Mouse (Mus musculus) heart, adult 8-10 months (tissue): ENCODE results near the gene Zyx. TPM values are rescaled to one million over a fixed set of nuclear protein-coding genes. Genes with fewer than 3 reads are reported as not detected.
A peak's percentile ranks its signal among the peaks of the same experiment; 100 is the strongest.

ENCODE experiments used
- DNase-seq: peaks from one replicate; pipeline ENCODE4 v3.0.0; 2022; ENCODE audit warnings: low spot score
- total RNA-seq, 4 experiments: library from RNA; stranded (reverse); gene quantifications; 2 replicates each; pipeline ENCODE4 v1.2.4; 2022

Gene Zyx
- total RNA-seq, 4 experiments from 2014 or later, result 39.3 to 47.4 (median 44.6) TPM

DNA sequence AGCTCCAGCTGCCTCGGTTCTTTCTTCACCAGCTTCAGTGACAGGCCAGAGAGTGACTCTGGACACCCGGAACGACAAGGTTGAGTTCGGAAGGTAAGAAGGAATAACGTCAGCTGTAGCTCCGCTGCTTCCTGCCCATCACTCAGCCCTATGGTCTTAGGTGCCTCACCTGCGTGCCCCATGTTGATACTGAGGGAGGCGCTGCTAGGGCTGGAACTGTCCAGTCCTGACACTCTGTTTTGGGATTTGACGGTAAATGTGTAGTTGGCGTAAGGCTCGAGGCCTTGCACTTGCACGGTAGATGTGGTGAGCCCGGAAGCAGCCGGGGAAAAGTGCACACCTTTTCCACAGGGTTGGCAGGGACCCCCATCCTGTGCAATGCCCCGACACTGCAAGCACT, 15.2 kb downstream of the Zyx start:
- DNase-seq, result no peak

DNA sequence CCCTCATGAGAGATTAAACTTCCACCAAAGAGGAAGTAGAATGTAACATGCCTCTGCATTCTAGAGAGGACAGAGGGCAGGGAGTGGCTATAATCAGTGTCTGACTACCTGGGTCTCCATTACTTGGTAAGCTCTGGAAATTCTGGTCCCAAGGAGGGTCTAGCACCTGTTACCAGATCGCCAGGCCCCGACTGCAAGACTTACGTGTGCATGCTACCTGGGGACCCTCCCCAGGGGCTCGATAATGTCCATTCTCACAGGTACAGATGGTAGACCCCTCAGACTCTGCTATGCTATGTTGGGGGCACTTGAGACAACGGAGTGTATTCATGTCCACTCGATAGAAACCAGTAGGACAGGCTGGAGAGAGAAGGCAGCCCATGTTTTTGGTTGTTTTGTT, 15.8 kb downstream of the Zyx start:
- DNase-seq, result no peak

DNA sequence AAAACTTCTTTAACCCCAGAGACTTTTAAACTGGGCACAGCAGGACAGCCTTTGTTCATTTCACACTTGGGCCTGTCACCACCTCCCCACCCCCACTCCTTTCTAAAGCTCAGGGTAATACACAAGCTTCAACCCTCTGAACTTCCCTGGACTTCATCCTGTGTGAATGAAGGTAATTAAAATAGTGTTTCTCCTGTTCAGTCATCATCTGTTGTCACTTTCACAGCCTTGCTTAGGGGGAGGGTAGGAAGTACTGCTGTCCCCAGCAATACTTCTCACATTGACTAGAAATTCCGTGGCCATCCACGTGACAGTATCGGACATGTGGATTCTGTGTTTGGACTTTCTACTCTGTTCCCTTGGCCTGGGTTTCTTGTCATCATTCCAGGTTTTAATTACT, 20.4 kb downstream of the Zyx start:
- no peak for DNase-seq

DNA sequence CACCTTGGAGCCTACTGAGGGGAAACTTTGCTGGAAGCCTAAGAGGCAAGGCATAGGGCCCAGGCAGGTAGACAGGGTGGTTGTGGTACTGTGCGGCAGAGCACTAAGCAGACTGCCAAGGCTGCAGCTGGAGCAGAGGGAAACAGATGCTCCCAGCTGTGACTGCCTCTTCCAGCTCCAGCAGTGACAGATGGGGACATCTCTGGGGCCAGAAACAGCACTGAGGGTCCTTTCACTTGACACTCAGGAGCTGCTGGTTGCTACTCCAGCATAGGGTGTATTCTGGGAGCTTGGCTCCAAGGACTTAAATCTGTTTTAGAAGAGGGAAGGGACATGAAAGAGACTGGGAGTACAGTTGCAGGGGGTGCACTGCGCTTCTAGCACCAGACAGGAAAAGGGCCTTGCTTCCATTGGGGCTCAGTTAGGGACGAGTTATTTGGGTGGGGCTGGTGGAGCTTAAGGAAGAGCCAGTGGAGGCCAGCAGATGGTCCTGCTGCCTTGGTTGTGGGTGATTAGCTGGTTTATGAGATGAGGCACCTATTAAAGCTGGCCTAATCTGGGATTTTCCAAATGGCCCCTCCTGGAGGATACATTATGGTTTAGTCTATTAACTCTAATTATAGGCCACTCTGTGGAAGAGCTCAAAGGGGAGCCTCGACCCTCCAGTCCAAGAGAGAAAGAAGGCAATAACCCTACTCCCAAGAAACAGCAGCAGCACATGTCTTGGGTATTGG, 21.4 kb downstream of the Zyx start:
- DNase-seq, result no peak

DNA sequence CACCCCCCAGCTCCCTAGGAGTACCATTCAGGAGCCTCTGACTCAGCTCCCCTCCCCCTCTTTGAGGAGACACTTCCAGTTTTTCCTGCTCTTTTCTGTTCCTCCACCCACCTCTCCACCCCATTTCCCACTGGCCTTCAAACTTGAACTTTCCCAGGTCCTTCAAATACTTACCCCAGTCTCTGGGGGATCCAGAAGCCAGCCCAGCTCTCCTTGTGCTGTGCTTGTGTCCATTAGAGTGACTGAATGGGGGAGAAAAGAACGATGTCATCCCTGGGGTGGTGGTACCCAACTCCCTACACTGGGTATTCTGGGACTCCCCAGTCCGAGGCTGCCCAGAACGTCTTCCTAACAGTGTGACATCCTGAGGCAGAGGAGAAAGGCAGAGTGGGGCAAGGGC, 22.6 kb downstream of the Zyx start:
- DNase-seq, result no peak

DNA sequence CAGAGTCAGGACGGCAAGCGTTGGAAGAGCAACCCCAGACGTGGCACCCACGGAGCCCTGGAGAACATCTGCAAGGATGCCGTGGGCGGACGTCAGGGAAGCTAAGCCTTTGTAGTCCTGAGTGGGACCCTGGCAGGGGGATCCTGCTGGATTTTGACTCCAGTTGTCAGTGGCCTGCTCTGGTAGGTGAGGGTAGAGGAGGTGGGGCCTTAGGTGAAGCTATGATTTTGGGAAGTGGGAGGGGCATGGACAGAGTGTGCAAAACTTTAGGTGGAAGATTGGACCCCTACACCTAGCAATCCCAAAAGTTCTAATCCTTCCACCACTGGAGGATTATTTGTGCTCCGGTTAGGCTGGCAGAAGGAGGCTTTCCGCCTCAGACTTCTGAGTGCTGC, 23.0 kb downstream of the Zyx start:
- DNase-seq, result no peak

DNA sequence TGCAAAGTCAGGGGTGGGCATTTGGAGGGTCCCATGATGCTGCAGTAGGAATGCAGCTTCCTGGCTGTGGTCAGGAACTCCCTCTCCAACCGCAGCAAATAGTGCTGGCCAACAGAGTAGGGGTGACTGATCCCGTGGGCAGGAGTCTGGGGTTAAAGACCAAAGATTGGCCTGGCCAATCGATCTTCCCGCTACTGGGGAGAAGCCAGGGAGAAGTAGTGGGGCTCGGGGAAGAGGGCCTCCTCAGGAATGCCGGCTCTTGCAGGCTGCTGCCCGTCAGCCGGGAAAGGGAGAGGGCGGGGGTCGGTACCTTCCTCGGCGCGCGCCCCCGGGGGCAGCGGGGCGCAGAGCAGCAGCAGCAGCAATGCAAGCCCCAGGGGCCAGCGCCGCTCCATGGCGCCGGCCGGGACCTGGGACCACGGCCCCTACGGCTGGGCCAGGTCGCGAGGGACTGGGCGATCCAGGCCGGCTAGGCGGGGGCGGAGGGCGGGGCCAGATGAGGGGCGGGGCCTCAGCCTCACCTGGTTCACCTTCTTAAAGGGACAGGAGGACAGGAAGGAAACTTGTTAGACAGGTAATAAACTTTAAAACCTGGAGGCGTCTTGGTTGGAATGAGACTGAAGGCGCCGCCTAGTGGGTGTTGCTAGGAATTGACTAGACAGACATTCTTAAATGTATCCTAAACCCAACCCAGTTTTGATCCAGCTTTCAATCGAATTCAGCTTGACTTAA, 23.6 kb downstream of the Zyx start, which contains the start of gene Epha1:
TSS of gene Epha1 (minus strand) at position 453 of the 732 bp plus-strand sequence.
- DNase-seq, result no peak

DNA sequence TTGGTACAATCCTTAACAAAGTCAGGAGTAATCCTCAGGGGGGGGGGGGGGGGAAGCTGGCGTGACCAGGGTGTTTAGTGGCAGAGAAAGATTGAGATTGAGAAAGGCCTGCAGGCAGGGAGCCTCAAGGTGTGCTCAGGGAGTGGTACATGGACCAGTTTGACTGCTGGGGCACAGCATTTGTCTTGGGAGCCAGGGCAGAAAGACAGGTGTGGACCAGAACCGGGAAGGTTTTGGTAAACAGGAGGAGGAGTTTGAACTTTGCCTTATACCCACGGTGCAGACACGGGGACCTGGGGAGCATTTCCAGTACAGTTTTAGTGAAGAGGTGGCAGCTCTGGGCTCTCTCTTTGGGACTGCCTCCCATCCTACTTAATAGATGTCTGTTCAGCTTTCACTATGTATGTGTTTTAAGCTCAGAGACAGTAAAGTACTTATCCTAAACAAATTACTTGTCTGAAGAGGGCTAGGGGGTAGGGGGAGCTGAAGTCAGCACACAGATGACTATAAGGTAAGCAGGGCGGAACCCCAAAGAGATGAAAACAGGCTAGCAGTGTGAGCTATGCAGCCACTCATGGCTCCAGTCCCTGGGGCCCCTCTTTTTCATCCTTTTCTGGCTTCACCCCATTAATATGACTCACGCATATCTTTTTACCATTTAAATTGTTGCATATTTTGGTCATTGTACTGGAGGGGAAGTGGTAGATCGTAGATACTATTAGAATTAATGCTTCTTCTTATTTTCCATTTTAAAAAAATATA, 24.4 kb downstream of the Zyx start:
- DNase-seq, result no peak

DNA sequence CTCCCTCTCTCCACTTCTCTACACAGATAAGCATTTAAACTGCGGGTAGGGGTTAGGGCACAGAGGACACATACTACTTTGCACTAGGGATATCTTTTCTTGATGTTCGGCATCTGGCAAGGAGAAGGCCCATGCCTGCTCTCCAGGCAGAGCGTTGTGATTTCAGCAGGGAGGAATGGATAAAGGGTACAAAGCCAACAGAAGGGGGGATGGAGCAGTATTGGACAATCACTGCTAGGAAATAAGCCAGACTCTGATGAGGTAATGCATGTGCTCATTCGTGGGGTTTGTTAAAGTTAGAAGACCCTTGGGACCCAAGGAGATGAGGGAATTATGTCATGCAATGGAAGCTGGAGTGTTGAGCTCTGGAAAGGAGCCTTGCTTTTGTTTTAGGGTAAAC, 25.3 kb downstream of the Zyx start:
- peak; percentile 75 for DNase-seq

DNA sequence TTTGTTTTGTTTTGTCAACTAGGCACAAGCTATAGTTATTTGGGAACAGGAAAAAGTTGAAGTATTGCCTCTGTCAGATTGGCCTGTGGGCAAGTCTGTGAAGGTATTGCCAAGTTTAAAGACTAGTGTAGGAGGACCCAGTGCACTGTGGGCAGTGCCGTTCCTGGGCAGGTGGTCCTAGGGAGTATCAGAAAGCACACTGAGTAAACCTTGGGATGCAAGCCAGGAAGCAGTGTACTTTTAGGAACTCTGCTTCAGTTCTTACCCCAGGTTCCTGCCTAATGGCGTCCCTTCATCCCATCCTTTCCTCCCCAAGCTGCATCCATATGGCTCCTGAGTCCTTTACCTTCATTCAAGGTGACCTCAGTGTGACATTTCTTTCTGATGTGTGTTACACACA, 25.7 kb downstream of the Zyx start:
- DNase-seq, result no peak

DNA sequence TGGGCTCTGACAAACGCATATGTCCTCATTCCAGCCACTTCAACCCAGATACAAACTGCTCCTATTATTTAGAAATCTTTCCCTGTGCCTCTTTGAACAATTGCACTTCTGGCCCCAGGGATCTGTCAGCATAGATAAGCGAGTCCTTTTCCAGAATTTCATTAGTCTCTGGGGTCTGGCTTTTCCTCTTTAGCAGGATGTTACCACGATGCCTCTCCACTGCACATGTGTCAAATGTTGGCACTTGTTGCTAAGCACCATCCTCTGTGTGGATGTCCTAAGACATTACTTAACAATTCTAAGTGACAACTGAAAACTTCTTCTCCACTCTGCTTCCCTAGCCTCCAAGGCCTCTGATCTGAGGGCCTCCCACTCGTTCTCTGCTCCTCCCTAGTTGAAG, 26.6 kb downstream of the Zyx start:
- DNase-seq, result no peak

DNA sequence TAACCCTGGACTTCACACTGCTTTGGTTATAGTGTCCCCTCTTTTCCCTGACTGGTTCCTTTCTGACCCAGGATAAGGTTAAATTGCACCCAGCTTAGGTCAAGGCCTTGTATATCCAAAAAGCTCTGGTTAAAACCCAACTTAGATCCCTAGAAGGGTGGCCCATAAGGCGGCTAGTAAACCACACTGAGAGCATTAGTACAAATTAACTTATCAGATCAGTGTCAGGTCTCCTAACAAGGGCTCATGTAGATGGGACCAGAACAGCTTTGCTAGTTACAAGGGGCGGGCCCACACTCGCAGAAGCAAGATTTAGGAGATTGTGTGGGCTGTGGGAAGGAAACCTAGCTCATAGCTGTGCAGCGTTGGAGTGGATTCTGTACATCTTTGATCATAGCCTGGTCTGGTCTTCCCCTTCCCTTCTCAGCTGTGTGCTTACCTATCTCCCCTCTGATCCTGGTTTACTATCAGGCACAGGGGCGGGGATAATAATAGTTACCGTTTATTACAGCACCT, 27.1 kb downstream of the Zyx start:
- DNase-seq, result no peak

DNA sequence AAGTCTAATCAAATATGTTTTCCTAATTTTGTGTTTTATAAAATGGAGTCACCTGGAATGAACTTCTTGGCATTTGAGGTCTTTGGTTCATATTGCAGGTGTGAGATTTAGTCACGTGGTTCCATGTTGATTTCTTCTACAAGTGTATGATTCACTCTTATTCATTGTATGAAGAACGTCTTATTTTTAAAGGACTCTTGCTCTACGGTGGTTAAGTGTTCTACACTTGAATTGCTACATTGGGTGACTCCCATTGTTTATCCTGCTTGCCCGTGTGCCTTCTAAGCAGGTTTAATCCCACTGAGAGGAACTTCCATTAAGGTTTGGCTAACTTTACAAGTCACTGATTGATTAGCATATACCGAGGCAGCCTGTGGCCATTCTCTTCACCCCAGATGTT, 27.9 kb downstream of the Zyx start:
- no peak for DNase-seq

DNA sequence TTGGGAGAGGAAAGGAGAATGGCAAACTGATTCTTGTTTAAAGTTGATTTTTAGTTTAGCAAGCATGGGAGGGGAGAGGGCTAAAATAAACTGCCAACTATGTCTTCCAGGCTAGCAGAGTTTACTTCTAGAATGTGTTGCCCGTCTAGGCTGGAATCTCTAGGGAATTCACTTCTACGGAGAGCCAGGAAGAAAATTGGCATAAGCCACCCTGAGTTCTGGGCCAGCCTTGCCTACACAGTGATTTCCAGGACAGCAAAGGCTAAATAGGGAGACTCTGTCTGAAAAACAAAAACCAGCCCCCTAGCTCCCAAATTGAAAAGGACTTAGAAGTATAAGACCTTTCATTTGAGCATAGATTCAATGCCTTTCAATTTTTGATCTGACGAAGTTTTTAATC, 30.1 kb downstream of the Zyx start:
- no peak for DNase-seq

DNA sequence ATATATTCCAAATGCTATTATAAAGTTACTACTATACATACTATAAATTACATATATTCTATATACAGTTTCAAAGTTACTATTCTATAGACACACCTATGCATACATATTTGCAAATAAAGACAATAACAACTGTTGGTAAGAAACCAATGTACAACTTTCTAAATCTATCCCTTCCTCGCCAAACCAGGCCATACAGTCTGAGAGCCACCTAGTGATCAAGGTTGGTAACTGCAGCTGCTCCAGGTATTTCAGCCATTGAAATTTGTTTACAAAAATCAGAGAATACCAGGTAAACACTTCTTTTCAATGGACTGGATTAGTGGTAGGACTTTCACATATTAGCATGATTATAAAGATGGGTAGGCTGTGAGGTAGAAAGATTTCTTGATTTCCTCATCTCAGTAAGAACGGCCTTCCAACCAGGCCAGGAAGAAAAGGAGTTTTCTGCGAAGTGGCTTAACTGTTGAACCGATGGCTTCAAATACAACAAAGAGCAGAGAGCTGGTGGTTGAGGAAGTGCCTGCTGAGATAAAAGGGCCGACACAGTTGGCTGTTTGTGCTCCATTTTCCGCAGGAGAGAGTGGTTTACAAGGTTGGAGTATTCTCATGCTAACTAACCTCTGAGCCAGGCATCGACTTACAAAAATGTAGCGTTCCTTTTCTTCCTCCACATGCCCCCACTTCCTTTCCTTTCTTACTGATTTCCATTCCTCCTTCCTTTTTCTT, 31.1 kb downstream of the Zyx start:
- no peak for DNase-seq

DNA sequence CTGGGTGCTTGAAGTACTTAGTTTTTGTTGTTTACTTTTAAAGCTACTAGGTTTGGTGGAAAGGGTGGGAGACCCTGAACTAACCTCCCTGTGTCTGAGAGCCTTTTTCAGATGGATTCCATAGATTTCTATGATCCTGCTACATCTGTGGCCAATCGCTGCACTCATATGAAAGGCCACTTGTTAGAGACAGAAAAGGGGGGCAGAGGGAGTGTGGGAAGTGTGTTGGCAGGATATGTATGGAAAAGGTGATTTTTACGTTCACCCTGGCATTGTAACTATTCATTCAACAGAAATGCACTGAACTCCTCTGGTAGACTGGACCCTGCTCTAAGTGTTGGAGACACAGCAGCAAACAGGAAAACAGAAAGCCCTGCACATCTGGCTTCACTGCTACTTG, 31.8 kb downstream of the Zyx start:
- no peak for DNase-seq

DNA sequence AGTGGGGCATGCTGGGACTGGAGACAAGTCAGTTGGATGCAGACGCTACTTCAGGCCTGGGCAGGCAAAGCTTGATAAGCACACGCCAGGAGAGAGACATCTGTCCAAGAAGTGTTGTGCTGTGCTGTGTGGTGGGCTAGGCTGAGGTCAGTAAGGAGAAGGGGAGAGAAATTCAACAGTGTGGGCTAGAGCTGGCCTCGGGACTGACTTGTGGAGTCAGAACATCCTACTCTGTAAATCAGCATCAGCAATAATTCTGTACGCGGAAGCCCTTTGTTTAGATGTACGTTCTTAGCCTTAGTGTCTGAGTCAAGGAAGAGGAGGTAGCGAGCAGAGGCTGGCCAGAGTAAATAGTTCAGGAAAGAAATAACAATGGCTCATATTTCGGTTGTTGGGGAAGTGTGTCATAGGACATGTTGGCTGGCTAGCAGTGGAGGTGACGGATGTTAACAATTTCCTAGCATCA, 32.5 kb downstream of the Zyx start:
- DNase-seq, result no peak

DNA sequence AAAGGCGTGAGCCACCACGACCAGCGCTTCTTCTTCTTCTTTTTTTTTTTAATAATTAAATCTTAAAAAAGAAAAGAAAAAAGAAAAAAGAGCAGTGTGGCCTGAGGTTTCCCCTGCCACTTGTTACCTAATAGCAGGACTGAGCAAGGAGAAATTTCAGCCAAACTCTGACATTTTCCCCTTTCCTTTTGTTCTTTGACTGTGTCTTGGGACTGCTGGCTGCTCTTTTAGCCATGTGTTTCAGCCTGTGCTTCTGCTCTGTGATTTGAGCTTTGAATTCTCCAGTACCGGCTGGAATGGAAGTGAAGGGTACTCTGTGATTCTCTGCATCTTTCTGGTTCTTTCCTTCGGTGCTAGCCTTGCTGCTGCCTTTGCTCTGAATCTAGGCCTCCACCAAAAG, 33.9 kb downstream of the Zyx start:
- no peak for DNase-seq

DNA sequence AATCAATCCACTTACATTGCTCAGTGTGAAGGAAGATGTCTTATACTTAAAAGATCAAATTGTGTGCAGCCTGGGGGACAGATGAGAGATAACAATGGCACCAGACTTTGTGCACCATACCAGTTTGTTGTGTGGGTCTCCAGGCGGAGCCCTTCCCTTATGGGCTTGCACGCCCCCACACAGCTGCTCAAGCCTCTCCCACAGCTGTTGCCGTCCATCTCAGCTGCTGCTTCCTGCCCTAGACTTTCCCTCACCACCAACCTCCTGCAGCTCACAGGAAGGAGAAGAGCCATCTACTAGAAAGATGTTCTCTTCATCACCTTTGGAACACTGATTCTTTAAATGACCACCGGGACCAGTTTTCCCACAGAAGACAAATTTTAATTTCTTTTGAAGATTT, 36.2 kb downstream of the Zyx start:
- DNase-seq, result no peak

DNA sequence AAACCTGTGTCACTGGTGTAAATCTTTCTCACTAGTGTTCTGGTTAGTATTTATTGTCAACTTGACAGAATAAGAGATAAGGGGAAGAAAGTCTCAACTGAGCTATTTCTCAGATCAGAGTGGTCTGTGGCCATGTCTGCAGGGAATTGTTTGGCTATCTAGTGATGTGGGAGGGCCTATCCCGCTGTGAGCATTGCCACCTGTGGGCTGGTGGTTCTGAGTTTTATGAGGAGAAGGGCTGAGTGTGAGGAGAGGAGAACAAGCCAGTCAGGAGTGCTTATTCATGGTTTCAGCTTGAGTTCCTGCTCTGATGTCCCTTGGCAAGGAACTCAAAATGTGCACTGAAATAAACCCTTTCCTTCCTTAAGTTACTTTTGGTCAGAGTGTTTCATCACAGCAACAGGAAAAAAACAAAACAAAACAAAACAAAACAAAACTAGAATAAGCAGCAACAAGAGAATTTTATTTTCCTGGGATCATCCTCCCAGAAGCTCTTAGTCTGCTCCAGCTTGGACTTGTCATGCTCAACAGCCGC, 42.4 kb downstream of the Zyx start:
- peak; percentile 13 for DNase-seq
